Mouse (Mus musculus) cerebellum, postnatal 10 days (tissue): Measurements from ENCODE around the gene Unc119.
A peak's percentile ranks its signal among the peaks of the same experiment; 100 is the strongest.

ENCODE experiments used
- DNase-seq, 2 experiments: peaks; one replicate each; pipeline ENCODE4 v3.0.0; 2021; ENCODE audit warnings: mixed read lengths in 2 of 2

Gene Unc119

GRCm38 (mm10) chr11:78344890-78345715 is 1.8 kb downstream of the Unc119 start:
- DNase-seq, result peak in 1 of 2 experiments; percentile 66

GRCm38 (mm10) chr11:78345801-78346200 is 2.5 kb downstream of the Unc119 start:
- DNase-seq, result no peak

DNA sequence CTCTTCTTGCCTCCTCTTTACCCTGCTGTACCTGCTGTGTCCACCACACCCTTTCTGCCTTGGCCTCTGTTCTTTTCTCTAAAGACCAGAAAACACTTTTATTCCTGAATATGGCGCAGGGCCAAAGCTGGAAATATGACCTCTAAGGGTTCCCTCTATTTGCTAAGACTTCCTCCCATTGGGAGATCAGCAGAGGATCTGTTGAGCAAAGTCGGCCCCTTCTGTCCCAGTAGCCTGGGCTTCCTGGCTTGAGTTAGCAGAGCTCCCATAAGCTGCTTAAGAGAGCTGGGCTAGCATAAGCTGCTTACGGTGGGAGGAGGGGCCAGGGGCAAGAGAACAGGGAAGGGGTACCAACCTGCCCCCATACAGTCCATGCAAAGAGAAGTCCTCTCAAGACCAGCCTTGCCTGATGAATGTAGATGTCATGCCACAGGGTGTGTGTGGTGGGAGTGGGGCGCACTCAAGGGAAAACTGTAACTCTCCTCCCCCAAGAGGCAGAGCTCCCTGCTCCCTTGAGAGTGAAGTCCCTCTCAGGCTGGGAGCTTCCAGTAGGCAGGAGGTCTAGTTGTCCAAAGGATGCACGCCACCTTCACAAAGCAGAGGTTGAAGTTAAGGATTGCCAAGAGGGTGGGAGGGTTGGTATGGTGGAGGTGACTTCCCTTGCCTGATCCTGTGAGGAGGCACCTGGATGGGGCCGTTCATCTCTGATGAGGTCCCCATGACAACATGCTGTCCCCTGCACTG is 3.2 kb downstream of the Unc119 start:
- no peak for DNase-seq

GRCm38 (mm10) chr11:78347070-78347754 is 3.9 kb downstream of the Unc119 start:
- DNase-seq, result peak; percentile 91 to 94

DNA sequence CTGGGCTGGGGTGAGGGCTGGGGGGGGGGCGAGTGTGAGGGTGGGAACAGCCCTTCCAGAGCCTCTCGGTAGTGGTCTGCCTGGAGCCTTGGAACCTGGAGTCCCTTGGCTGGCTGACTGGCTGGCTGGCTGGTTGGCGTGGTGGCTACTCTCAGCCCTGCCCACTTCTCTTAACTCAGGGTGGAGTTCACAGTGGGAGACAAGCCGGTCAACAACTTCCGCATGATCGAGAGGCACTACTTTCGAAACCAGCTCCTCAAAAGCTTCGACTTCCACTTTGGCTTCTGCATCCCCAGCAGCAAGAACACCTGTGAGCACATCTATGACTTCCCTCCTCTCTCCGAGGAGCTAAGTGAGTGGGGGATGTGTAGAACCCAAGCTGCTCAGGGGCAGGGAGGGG is 4.6 kb downstream of the Unc119 start:
- DNase-seq, result no peak

DNA sequence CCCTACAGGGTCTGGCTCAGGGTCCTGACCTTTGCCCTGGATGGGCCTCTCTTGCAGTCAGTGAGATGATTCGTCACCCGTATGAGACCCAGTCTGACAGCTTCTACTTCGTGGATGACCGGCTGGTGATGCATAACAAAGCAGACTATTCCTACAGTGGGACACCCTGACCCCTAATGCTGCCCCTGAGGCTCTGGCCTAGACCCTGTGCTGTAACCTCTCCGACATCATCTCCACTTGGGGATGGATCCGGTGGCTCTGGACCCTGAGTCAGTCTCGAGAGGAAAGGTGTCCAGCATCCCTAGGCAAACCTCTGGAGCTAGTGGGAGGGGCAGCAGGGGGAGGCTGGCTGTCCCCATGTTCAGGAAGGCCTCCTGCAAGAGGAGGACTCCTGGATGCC is 5.2 kb downstream of the Unc119 start:
- DNase-seq, result no peak

DNA sequence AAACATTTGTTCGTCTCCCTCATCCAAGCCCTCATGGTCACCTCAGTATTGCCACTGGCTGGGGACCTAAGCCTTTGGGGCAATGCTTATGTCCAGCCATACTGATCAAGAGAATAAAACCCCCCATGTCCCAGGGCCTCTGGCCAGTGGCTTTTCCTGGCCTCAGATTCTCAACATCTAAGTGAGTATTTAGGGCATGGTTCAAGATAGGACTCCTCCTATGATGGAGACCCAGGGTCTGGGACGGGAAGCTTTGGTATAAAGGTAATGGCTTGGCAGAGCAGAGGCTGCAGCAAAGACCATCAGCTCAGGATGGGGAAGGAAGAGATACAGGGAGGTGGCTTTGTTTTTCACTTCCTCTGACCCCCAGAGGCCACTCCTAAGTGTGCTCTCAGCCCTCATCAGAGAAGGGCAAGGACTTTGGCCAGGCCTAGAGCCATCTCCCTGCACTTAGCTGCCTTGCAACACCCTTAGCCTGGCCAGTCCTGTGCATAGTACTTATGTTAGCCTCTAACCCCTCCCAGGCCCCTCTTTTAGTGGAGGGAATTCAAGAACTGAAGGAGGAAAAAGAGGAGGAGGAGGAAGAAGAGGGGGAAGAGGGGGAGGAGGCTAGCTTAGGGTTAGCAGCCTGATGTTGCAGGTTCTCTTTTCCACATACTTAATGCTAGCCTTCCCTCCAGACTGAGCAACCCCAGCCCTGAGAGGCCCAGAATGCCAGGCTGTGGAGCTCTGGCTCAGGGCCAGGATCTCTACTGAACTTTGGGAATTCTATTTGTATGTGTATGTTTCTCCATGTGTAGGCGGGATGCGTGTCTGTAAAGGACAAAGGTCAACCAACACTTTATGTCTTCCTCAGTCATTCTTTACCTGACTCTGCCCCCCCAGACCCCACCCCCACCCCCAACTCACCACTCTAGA is 6.4 kb downstream of the Unc119 start:
- no peak for DNase-seq

GRCm38 (mm10) chr11:78353081-78353480 is 9.8 kb downstream of the Unc119 start:
- no peak for DNase-seq

DNA sequence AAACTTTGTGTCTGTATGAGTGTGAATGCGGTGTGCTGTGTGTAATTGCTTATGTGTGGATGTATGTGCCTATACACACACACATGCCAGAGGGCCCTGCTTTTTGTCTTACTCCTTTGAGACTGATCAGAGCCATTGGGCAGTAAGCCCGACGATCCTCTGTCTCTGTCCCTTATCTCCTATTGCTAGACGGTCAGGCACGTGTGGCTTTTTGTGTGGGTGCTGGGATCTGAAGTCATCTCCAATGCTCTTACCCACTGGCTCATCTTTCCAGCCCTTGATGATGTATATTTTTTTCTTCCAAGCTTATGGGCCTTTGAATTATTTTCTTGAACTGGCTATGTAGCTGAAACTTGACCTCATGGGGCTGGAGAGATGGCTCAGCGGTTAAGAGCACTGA is 11.6 kb downstream of the Unc119 start:
- DNase-seq, result no peak

DNA sequence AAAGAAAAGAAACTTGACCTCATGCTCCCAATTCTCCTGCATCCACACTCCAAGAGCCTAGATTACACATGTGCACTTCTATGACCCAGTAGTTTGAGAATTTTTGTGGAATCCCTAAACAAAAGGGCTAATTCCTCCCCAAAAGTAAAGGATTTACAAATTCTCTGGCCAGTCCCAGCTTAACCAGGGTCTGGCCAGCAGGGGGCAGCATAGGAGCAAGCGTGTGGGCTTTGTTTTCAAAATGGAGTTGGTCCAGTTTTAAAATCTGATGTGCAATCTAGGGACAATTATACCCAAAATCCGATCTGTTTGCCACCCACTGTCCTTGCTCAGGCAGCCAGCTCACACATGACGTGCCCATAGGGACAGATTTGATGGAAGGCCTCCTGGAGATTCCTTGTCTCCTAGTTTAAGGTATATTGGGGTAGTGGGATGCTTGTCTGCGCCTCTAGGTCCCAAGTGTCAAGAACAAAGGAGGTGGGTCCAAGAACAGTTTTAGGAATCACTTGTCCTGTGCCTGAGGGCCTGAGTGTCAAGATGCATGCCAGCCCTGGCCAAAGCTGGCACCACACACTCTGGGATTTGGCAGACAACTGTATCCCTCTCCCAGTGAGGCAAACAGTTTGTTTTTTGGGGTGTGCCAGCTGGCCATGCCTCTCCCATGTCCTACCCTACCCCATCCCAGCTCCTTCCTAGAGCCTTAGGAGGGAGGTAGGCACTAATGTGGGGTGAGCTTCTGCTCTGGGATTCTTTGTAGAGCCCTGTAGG is 12.4 kb downstream of the Unc119 start:
- peak; percentile 89 to 94 for DNase-seq

GRCm38 (mm10) chr11:78358330-78359007 is 15.2 kb downstream of the Unc119 start:
- peak; percentile 67 to 77 for DNase-seq

DNA sequence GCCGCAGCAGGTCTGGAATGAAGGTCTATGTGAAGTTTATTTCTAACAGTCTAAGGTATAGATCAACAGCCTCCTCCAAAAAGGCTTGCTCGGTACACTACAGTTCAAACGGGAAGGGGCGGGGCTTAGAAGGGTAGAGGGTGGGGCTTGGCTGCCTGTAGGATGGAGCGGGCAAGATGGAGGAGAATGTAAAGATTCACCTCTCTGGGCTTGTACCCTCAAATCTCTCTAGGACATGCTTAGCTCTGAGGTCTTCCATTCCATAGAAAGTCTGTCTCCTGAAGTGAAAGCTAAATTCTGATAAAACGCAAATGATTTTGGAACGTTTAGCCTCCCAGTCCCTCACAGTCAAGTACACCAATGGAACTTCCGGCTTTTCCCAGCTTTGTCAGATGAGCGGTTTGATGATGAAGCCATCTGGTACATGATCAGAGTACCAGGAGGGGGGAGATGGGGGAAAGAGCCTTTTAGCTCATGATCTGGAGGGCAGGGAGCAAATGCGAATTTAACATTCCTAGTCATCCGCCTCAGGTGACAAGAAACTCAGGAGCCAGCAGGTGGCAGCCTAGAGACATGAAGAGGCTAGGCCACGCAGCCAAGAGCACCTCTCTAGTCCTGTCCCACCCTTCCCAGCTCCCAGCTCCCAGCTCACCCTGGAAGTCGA is 17.0 kb downstream of the Unc119 start:
- DNase-seq, result peak; percentile 92 to 94

GRCm38 (mm10) chr11:78360789-78361131 is 17.5 kb downstream of the Unc119 start:
- DNase-seq, result no peak

DNA sequence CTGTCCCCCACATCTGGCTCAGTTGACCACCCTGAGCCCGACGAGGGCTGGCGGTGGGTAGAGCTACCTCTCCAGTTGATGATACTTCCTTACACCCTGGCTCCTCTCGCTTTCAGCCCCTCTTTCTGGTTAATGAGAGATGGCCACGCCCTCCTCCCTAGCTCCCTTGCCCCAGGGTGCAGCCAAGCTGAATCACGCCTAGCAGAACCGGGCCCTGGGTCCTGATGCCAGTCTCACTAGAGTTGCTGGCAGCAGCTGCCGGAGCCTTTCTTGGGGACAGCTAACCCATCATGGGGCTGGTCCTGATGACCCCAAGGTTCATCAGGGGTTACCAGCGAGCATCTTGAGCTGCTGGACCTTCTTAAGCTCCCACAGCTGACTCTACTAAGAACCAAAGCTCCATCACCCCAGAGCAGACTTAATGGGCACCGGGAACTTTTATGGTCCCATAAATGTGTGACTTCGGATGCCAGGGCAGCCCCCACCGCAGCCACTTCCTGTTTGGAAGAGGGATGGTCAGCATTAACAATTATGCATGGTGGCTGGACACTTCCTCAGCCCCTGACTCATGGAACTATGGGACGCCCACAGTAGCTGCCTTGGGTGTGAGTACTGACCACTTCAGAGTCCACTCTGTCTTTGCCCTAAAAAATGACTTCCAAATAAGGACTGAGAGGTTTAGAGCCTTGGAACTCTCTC is 20.2 kb downstream of the Unc119 start:
- DNase-seq, result no peak

- no peak for DNase-seq
These were observed 20.8 kb downstream of the Unc119 start for GRCm38 (mm10) chr11:78364103-78364502.

DNA sequence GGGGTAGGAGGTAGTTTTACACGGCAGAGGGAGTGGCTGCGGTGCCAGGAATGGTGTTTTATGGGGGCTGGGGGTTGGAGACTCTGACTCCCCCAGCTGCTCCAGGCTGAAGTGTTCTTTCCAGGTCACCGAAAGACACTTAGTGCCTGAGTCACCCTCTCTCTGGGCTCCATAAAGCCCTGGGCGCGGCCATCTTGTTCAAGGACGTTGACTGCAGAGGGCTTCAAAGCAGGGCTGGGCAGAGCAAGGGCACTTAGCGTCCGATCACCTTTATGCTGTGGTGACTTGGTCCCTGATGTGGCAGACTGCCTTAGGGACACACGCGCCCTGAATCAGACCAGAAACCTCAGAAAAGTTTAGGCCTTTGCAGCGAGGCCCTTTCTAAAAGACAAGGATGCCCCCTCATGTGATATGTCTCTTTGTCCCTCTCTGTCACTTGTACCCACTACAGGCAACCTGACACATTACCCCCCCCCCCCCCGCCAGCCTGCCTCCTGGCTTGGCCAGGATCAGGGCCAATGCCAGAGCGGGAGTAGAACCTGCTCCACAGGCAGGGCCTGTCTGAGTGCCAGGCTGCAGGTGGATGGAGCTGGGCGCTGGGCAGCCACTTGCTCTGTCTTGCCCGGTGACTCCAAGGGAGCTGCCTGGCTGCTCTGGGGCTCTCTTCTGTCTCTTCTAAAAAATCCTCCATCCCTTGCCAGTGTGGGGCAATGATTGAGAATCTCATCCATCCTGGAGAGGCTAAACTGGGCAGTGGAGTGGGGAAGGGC is 24.4 kb downstream of the Unc119 start:
- no peak for DNase-seq

DNA sequence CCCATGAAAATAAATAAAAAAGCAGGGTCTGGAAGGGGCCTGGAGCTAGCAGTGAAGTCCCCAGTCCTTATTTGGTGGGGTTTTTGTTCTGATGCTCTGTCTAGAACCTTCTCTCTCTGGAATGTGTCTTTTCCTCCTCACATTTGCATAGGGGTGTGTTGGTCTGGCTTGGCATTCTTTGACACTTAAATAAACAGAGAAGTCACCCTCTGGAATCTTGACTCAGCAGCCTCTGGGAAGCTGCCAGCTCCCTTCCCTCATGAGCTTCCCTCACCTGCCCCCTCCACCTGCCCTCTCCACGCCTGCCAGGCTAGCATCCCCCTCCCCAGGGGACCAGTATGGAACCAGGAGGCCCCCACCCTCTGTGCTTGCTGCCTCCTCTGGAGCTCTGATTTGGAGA is 27.1 kb downstream of the Unc119 start:
- DNase-seq, result no peak

- DNase-seq, result no peak
These were observed 28.4 kb downstream of the Unc119 start for GRCm38 (mm10) chr11:78371711-78372110.

DNA sequence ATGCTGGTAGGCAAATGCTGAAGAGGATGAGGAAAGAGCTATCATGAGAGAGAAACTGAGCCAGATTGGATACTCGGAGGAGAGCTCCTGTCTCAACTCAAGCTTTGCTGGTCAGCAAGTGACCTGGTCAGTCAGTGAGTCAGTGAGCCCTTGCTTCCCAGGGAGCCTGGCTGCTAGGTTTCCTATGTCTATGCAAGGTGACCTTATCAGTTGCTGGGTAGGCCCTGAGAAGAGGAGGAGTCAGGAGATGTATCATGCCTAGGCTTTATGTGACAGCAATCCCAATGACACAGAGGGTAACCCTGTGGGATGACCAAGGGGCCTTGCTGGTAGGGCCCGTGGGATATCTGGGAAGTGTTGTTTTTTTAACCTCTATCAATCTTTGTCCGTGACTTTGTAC is 28.9 kb downstream of the Unc119 start:
- DNase-seq, result no peak
